Mouse (Mus musculus): ENCODE results near the gene Zbtb46. TPM values are rescaled to one million over a fixed set of nuclear protein-coding genes. Genes with fewer than 3 reads are reported as not detected.
"Not testable (repeated sequence)": the region's sequence is repeated elsewhere in the genome, so short reads cannot be mapped to it uniquely, and the experiment has no call there.

Zbtb46 gene
- polyA plus RNA-seq (2012; ENCODE audit: insufficient read depth, insufficient read length, low replicate concordance, missing spikeins) = not detected in 2 replicates

DNA sequence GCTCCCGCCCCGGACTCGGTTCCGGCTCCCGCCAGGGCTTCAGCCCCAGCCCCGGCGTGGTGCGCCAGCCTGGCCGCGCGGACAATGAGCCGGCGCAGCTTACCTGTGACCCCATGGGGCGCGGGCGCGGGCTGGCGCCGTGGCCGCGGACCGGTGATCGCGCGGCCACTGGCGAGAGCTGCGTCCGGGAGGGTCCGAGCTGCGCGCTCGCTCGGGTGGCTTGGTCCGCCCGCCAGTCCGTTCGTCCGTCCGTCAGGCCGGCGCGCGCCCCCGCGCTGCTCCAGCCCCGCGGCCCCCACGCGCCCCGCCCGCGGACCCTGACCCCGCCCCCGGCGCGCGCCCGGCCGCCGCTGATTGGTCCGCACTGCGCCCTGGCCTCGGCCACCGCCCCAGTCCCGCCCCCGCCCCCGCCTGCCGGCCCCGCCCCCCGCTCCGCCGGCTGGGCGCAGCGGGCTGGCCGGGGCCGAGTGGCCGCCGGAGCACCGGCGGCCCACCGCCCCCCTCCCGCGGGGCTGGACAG, at the start of gene Zbtb46:
TSS of gene Zbtb46 (minus strand) at position 274 of the 520 bp plus-strand sequence.
- WGBS = 5% methylated on average over 83 of the region's 83 CpGs

DNA sequence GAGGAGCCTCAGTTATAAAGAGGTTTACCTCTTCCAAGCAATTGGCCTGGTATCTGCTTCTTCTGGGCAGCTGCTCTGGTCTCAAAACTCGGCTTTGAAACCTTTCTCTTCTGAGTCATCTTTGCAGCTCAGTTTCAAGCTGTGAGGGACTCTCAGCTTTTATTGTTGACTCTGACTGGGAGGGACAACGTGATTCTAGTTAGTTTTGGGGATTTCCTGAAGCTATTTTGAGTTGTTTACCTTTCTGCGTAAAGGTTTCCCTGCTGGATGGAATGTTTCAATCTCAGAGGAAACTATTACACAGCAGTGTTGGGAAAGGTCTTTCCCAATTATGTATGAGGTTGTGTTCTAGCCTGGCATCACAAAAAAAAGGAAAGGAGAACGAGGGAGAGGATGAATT, 39.4 kb upstream of the Zbtb46 start:
- TF ChIP-seq POLR2A (IDR thresholded peaks at IDR 0.05; ENCODE audit: insufficient read depth, low read depth, low read length) = no peak
- no peak for TF ChIP-seq CTCF (IDR thresholded peaks at IDR 0.05; ENCODE audit: insufficient read depth, low read depth, low read length)
- H3K4me1 ChIP-seq (ENCODE audit: control insufficient read depth, insufficient read depth, low read length) = peaks cover 3% of the 10 kb centered on the region
- WGBS = 57% methylated on average over 4 of the region's 4 CpGs

More for the DNA sequence above, at the start of gene Zbtb46:
- no peak for TF ChIP-seq CTCF (IDR thresholded peaks at IDR 0.05; ENCODE audit: insufficient read depth, low read depth, low read length)
- TF ChIP-seq POLR2A (IDR thresholded peaks at IDR 0.05; ENCODE audit: insufficient read depth, low read depth, low read length) = no peak
- Histone ChIP-seq H3K27ac (ENCODE audit: insufficient read depth, low read depth, low read length) (no peak within 1 kb of the TSS), H3K4me1 (ENCODE audit: control insufficient read depth, insufficient read depth, low read length) (peaks cover 13% of the 10 kb centered on the region), H3K4me3 (ENCODE audit: insufficient read depth, low read depth, low read length) (peak within 1 kb of the TSS; percentile 66)

DNA sequence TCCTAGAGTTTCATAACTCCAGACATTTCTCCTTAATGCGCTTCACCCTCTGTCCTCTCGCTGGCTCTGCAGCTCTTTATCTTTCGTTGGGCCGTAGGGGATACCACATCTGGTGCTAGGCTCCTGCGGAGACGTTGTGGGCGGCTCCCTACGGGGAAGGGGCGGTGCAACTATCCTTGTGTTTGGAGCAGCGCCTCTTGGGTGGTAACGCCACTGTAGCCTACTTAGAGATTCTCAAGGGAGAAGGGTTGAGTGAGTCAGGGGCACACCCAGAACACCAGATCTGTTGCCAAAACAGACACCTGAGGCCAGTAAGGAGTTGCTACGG, 38.3 kb upstream of the Zbtb46 start:
- TF ChIP-seq CTCF (IDR thresholded peaks at IDR 0.05; ENCODE audit: insufficient read depth, low read depth, low read length) = no peak
- no peak; the same call in 1 of the 2 replicates for TF ChIP-seq POLR2A (IDR thresholded peaks at IDR 0.05; ENCODE audit: insufficient read depth, low read depth, low read length)
- H3K27ac ChIP-seq (ENCODE audit: insufficient read depth, low read depth, low read length) = peak overlapping the region; percentile 61
- peaks cover 3% of the 10 kb centered on the region for H3K4me1 ChIP-seq (ENCODE audit: control insufficient read depth, insufficient read depth, low read length)
- peak overlapping the region; percentile 81 for H3K4me3 ChIP-seq (ENCODE audit: insufficient read depth, low read depth, low read length)
- WGBS = under 1% methylated on average over 12 of the region's 12 CpGs

More for the DNA sequence above, 39.4 kb upstream of the Zbtb46 start:
- H3K4me3 ChIP-seq (ENCODE audit: insufficient read depth, low read depth, low read length) = no peak overlapping the region
- H3K27ac ChIP-seq (ENCODE audit: insufficient read depth, low read depth, low read length) = no peak overlapping the region

DNA sequence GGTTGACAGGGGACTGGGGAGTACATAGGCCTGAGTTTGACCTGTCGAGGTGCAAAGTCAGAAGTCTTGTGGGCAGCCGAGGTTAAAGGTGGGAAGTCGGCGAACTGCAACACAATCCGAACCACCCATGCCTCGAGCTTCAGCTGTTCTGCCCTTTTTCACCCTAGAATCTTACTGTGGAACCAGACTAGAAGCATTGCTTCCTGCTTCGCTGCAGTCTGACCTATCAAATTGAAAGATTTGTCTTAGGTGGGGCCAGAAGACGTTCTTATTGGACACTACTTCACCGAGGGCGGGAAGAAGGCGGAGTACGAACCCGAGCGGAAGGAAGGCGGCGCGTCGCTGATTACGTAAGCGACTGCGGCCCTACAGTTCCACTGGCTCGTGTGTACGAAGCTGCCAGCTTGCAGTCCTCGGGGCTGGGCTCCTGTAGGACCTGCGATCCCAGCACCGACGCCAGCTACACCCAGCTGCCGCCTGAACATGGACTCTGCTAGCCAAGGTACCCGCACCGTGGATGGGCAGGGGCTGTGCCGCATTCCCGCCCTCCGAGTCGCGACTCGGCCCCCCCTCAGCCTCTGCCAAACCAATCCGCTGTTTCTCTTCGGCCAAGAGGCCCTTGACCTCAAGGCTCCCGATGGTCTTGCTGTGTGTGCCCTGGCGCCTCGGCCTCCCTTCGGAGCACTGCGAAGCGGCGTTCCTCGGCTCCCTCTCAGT, 37.8 kb upstream of the Zbtb46 start, which contains the start of gene Tpd52l2:
TSS of gene Tpd52l2 (plus strand) at position 312 of the 717 bp plus-strand sequence.
- WGBS = under 1% methylated on average over 46 of the region's 46 CpGs
- peak within 1 kb of the TSS; percentile 61 for H3K27ac ChIP-seq (ENCODE audit: insufficient read depth, low read depth, low read length)
- H3K4me3 ChIP-seq (ENCODE audit: insufficient read depth, low read depth, low read length) = peak within 1 kb of the TSS; percentile 81
- TF ChIP-seq CTCF (IDR thresholded peaks at IDR 0.05; ENCODE audit: insufficient read depth, low read depth, low read length) = no peak
- peak; percentile 75 for TF ChIP-seq POLR2A (IDR thresholded peaks at IDR 0.05; ENCODE audit: insufficient read depth, low read depth, low read length)
- peaks cover 3% of the 10 kb centered on the region for H3K4me1 ChIP-seq (ENCODE audit: control insufficient read depth, insufficient read depth, low read length)

DNA sequence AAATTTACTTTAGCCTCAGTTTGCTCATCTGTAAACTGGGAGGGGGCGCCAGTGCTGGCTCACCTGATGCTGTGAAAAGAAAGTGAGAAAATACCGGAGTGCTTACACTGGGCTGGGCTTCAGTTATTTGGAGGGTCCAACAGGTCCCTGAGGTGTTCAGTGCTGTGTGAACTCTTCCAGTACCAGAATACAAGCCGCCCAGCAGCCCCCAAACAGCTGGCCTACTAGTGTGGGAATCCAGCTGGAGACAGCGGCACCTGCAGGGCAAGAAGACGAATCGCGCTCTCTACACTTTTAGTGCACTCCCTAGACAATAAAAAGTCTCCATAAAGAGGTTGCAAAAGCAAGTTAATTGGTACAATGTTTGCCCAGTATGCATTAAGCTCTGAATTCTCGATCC, 37.1 kb upstream of the Zbtb46 start:
- H3K4me3 ChIP-seq (ENCODE audit: insufficient read depth, low read depth, low read length) = peak overlapping the region; percentile 48
- WGBS = 11% methylated on average over 8 of the region's 8 CpGs
- H3K27ac ChIP-seq (ENCODE audit: insufficient read depth, low read depth, low read length) = no peak overlapping the region
- TF ChIP-seq POLR2A (IDR thresholded peaks at IDR 0.05; ENCODE audit: insufficient read depth, low read depth, low read length) (no peak), CTCF (IDR thresholded peaks at IDR 0.05; ENCODE audit: insufficient read depth, low read depth, low read length) (peak; percentile 71; the same call in 1 of the 2 replicates)
- H3K4me1 ChIP-seq (ENCODE audit: control insufficient read depth, insufficient read depth, low read length) = peaks cover 3% of the 10 kb centered on the region

DNA sequence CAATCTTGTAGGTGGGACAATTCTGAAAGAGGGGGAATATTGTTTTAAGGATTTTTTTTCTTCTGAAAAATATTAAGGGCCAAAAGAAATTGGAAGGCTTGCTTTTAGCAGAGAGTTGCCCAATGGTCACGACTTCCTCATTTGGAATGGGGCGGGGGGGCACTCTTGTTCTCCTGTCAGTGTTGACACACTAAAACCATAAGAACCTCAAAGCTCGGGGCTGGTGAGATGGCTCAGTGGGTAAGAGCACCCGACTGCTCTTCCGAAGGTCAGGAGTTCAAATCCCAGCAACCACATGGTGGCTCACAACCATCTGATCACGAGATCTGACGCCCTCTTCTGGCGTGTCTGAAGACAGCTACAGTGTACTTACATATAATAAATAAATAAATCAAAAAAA, 36.6 kb upstream of the Zbtb46 start:
- WGBS = 64% methylated on average over 8 of the region's 8 CpGs
- H3K4me3 ChIP-seq (ENCODE audit: insufficient read depth, low read depth, low read length); H3K27ac ChIP-seq (ENCODE audit: insufficient read depth, low read depth, low read length); H3K4me1 ChIP-seq (ENCODE audit: control insufficient read depth, insufficient read depth, low read length): not testable (repeated sequence)

DNA sequence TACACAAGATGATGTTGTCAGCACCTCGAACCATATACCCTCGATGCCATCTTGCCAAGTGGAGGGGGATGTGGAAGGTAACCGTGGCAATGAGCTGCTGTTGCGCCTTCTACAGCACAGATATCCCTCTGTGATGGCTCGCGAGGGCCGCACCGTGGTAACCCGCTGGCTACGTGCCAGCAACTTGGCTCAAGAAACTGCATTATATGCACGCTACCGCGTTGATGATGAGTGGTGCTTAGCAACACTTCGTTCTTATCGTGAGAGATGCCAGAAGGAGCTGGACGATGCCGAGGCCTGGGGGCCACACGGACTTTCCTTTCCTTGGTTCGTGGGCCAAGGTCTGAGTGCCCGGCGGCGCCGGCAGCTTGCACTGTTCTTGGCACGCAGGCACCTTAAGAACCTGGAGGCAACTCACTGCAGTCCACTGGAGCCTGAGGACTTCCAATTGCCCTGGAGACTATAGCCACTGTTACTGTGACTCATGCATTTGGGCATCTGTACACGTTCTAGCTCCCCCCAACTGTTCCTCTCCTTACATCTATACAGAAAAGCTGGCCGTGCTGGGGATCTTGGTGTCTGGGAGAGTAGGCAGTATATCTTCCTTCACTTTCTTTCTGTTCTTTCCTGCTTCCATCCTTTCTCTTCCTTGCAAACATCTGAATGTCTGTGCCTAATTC, 35.2 kb upstream of the Zbtb46 start:
- 55% methylated on average over 26 of the region's 26 CpGs for WGBS

DNA sequence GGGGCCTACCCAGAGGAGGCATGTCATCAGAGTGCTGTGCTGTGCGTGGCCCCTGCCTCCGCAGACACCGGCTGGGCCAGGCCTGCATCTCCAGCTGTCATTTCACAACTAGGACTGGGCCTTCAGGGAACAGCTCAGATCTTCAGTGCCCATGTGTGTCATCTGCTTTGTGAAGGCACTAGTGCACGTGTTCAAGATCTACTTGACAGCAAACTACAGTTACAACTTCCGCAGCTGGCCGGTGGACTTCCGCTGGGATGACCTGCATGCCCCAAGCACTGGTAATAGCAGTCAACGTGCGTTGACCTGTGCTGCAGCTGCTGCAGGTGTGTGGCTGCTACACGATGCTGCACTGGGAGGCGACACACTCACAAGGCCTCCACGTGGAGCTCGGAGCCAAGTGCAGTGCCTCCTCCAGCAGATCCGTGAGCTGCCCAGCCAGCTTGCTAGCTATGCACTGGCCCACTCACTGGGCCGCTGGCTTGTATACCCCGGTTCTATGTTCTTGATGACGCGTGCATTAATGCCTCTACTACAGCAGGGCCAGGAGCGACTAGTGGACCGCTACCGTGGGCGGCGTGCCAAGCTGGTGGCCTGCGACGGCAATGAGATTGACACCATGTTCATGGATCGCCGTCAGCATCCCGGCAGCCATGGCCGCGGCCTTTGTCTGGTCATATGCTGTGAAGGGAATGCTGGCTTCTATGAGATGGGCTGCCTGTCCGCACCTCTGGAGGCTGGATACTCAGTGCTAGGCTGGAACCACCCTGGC, 34.1 kb upstream of the Zbtb46 start, which contains the start of gene Abhd16b:
TSS of gene Abhd16b (plus strand) at position 51 of the 772 bp plus-strand sequence.
- Histone ChIP-seq H3K4me3 (ENCODE audit: insufficient read depth, low read depth, low read length) (no peak within 1 kb of the TSS), H3K4me1 (ENCODE audit: control insufficient read depth, insufficient read depth, low read length) (peaks cover 3% of the 10 kb centered on the region), H3K27ac (ENCODE audit: insufficient read depth, low read depth, low read length) (no peak within 1 kb of the TSS)
- TF ChIP-seq CTCF (IDR thresholded peaks at IDR 0.05; ENCODE audit: insufficient read depth, low read depth, low read length) (no peak), POLR2A (IDR thresholded peaks at IDR 0.05; ENCODE audit: insufficient read depth, low read depth, low read length) (no peak)
- 81% methylated on average over 31 of the region's 31 CpGs for WGBS

More for the DNA sequence above, 35.2 kb upstream of the Zbtb46 start:
- Histone ChIP-seq H3K27ac (ENCODE audit: insufficient read depth, low read depth, low read length) (no peak overlapping the region), H3K4me1 (ENCODE audit: control insufficient read depth, insufficient read depth, low read length) (peaks cover 3% of the 10 kb centered on the region), H3K4me3 (ENCODE audit: insufficient read depth, low read depth, low read length) (no peak overlapping the region)
- no peak for TF ChIP-seq POLR2A (IDR thresholded peaks at IDR 0.05; ENCODE audit: insufficient read depth, low read depth, low read length)
- no peak for TF ChIP-seq CTCF (IDR thresholded peaks at IDR 0.05; ENCODE audit: insufficient read depth, low read depth, low read length)
